33 mouse cellular contexts compared by ENCODE assay signal in genomic region chr8:91176176-91176575, GRCm38 (mm10). TPM values are rescaled to one million over a fixed set of nuclear protein-coding genes. Genes with fewer than 3 reads are reported as not detected.
DNase-seq lines count a peak whose midpoint lies in the region; ATAC-seq and TF ChIP-seq lines count a peak whose summit lies in the region.
"Had no signal": no experiment of that assay in that cellular context is flagged by ENCODE, and none has a peak within 500 bp of the region (broad histone marks: within the 10 kb centered on the region; RNA-seq: fewer than 3 reads in every experiment).

No protein-coding gene starts in this region.

- intact Hi-C loops in heart, postnatal 14 days (cut with DNase I), result no loop called here

- WGBS in bone marrow, adult 2 months, result 38% methylated on average over 14 of the region's 14 CpGs

- ATAC-seq in megakaryocyte progenitor cell, adult 5-6 weeks (replicated peaks; ENCODE audit: poor library complexity), result peak; percentile 86
- ATAC-seq: CD4-positive, CD25-positive, alpha-beta regulatory T cell, adult 4 months; forebrain, embryonic 16.5 days; hindbrain, postnatal 0 days; intestine, embryonic 16.5 days; Patski had no signal

- no peaks in the 10 kb centered on the region for H3K9me3 ChIP-seq in MEL (replicated peaks; ENCODE audit: insufficient read depth, low read length)
- H3K9me3 ChIP-seq: embryonic facial prominence, embryonic 13.5 days; heart, embryonic 15.5 days; hindbrain, embryonic 12.5 days; limb, embryonic 10.5 days; limb, embryonic 15.5 days; megakaryocyte, embryonic 14.5 days; midbrain, embryonic 12.5 days; neural tube, embryonic 13.5 days had no signal

- peak overlapping the region in 1 of 2 experiments; percentile 36; a peak in 1 of 4 replicates for H3K4me3 ChIP-seq in MEL (ENCODE audit: control insufficient read depth in 1 of 2, insufficient read depth in 1 of 2, low read depth in 2 of 2, low read length in 2 of 2)
- peak overlapping the region; percentile 42 for H3K4me3 ChIP-seq in bone marrow, adult 2 months (replicated peaks; ENCODE audit: control insufficient read depth, low read depth, low read length)
- H3K4me3 ChIP-seq: embryonic facial prominence, embryonic 13.5 days; erythroblast, embryonic 14.5 days; gastrocnemius, adult 2 months; heart, embryonic 15.5 days; hindbrain, embryonic 12.5 days; limb, embryonic 10.5 days; limb, embryonic 15.5 days; megakaryocyte, embryonic 14.5 days; midbrain, embryonic 12.5 days; neural tube, embryonic 13.5 days had no signal

- peak; percentile 26 to 48 for DNase-seq in adrenal gland, postnatal 36 days
- DNase-seq in adrenal gland, adult 18-20 months (ENCODE audit: low spot score in 2 of 2), result no peak
- DNase-seq in MEL (ENCODE audit: low read depth, low spot score), result peak; percentile 86
- no peak for DNase-seq in heart, postnatal 14 days
- no peak for DNase-seq in gastrocnemius, postnatal 25 days
- DNase-seq: cerebellum, adult 8-10 months; cerebellum, postnatal 25 days; embryo, embryonic 11 days; gastrocnemius, adult 2 months; heart, postnatal 36 days; kidney, adult 8-10 months; layer of hippocampus, postnatal 36 days; lung, embryonic 14.5 days; spleen, adult 18-20 months; thymus, postnatal 14 days had no signal

- peak; percentile 32 to 68 for TF ChIP-seq EP300 in MEL (IDR thresholded peaks at IDR 0.05; ENCODE audit: low read depth in 1 of 2, low read length in 2 of 2)

- H3K27ac ChIP-seq in MEL (ENCODE audit: control insufficient read depth, low read depth, low read length), result no peak overlapping the region
- 0 out of 2 replicates have a peak overlapping the region, but pooled peaks have one; percentile 4 for H3K27ac ChIP-seq in bone marrow, adult 2 months (ENCODE audit: control insufficient read depth, insufficient read depth, low read depth, low read length, poor library complexity)
- H3K27ac ChIP-seq: embryonic facial prominence, embryonic 13.5 days; gastrocnemius, adult 2 months; heart, embryonic 15.5 days; hindbrain, embryonic 12.5 days; hindbrain, postnatal 0 days; kidney, postnatal 0 days; limb, embryonic 10.5 days; limb, embryonic 15.5 days; liver, embryonic 14.5 days; midbrain, embryonic 12.5 days; neural tube, embryonic 13.5 days had no signal

- TF ChIP-seq CTCF in MEL (IDR thresholded peaks at IDR 0.05 in 2 of 3, conservative IDR thresholded peaks at IDR 0.05 in 1 of 3; ENCODE audit: control insufficient read depth in 1 of 3, insufficient read depth in 1 of 3, low read depth in 2 of 3, low read length in 3 of 3, poor library complexity in 1 of 3, severe bottlenecking in 1 of 3), result no peak
- TF ChIP-seq CTCF in bone marrow, adult 2 months (IDR thresholded peaks at IDR 0.05; ENCODE audit: control insufficient read depth, insufficient read depth, low read length), result no peak

- H3K9ac ChIP-seq in MEL (ENCODE audit: control insufficient read depth, low read depth, low read length, poor library complexity, severe bottlenecking), result peak overlapping the region; percentile 29; the same call in 1 of the 2 replicates
- H3K9ac ChIP-seq: embryonic facial prominence, embryonic 13.5 days; heart, embryonic 15.5 days; hindbrain, embryonic 12.5 days; limb, embryonic 15.5 days; liver, embryonic 14.5 days; lung, embryonic 14.5 days; midbrain, embryonic 12.5 days; neural tube, embryonic 13.5 days had no signal

- H3K36me3 ChIP-seq in MEL (ENCODE audit: control insufficient read depth in 1 of 2, insufficient read depth in 2 of 2, low read length in 2 of 2), result no peaks in the 10 kb centered on the region
- H3K36me3 ChIP-seq: embryonic facial prominence, embryonic 13.5 days; heart, embryonic 15.5 days; hindbrain, embryonic 12.5 days; limb, embryonic 10.5 days; limb, embryonic 15.5 days; midbrain, embryonic 12.5 days; neural tube, embryonic 13.5 days had no signal

- peaks cover 0 to 1% of the 10 kb centered on the region in 2 experiments; a peak in 1 of 4 replicates for H3K27me3 ChIP-seq in MEL (ENCODE audit: control insufficient read depth in 1 of 2, insufficient read depth in 2 of 2, low read length in 2 of 2)
- H3K27me3 ChIP-seq: heart, embryonic 15.5 days; hindbrain, embryonic 12.5 days; limb, embryonic 15.5 days had no signal

- no peak for TF ChIP-seq RAD21 in MEL (IDR thresholded peaks at IDR 0.05; ENCODE audit: low read depth, low read length)

- TF ChIP-seq POLR2A in MEL (IDR thresholded peaks at IDR 0.05; ENCODE audit: control insufficient read depth in 1 of 2, insufficient read depth in 1 of 2, low read depth in 1 of 2, low read length in 2 of 2, poor library complexity in 1 of 2), result no peak
- no peak for TF ChIP-seq POLR2A in bone marrow, adult 2 months (IDR thresholded peaks at IDR 0.05; ENCODE audit: borderline replicate concordance, control insufficient read depth, low read depth, low read length)

- H3K79me2 ChIP-seq in MEL (ENCODE audit: control insufficient read depth, insufficient read depth, low read length, poor library complexity), result no peaks in the 10 kb centered on the region

- no peaks in the 10 kb centered on the region; a peak in 3 of 4 replicates for H3K4me1 ChIP-seq in MEL (ENCODE audit: control insufficient read depth in 1 of 2, insufficient read depth in 2 of 2, low read length in 2 of 2)
- no peaks in the 10 kb centered on the region for H3K4me1 ChIP-seq in bone marrow, adult 2 months (ENCODE audit: control insufficient read depth, insufficient read depth, low read length)
- H3K4me1 ChIP-seq: heart, embryonic 15.5 days had no signal

TF ChIP-seq in MEL, 35 proteins besides CTCF, POLR2A, EP300 and RAD21:
- TF ChIP-seq BHLHE40 (IDR thresholded peaks at IDR 0.05; ENCODE audit: borderline replicate concordance, low read depth, low read length) (peak; percentile 97), ZMIZ1 (IDR thresholded peaks at IDR 0.05; ENCODE audit: low read depth, low read length) (no peak), ETS1 (IDR thresholded peaks at IDR 0.05; ENCODE audit: low read depth, low read length) (peak; percentile 96), SIN3A (IDR thresholded peaks at IDR 0.05; ENCODE audit: low read length) (peak; percentile 77), MAFK (IDR thresholded peaks at IDR 0.05; ENCODE audit: borderline replicate concordance, low read depth, low read length) (no peak), GATA1 (IDR thresholded peaks at IDR 0.05; ENCODE audit: low read depth, low read length) (peak; percentile 80), HCFC1 (IDR thresholded peaks at IDR 0.05; ENCODE audit: low read depth, low read length) (no peak), ELF1 (IDR thresholded peaks at IDR 0.05; ENCODE audit: low read depth, low read length) (peak; percentile 26; the same call in 1 of the 2 replicates), RCOR1 (IDR thresholded peaks at IDR 0.05; ENCODE audit: low read depth, low read length) (peak; percentile 45; the same call in 1 of the 2 replicates), MXI1 (IDR thresholded peaks at IDR 0.05; ENCODE audit: low read depth, low read length) (peak; percentile 55), MYC (IDR thresholded peaks at IDR 0.05; ENCODE audit: low read depth, low read length) (peak; percentile 61; the same call in 1 of the 2 replicates), MYB (IDR thresholded peaks at IDR 0.05; ENCODE audit: low read depth, low read length) (no peak), TBP (IDR thresholded peaks at IDR 0.05; ENCODE audit: low read depth, low read length) (0 out of 2 replicates have a peak, but pooled peaks have one; percentile 44)

RNA-seq across cellular contexts. Expression of gene Aktip, which starts 23.6 kb away (rescaled TPM):
- total RNA-seq in adrenal gland, postnatal 36 days (2021), result 10 to 100 TPM; 40.3 to 45.5 TPM
- 10 to 100 TPM; 45.3 to 50.1 TPM for total RNA-seq in adrenal gland, adult 18-20 months (2021)
- total RNA-seq in MEL (2012; rRNA removed), result 4.4 and 4.6 TPM in 2 replicates
- 1 to 10 TPM in 1 of 2 experiments, not detected in 1; 8.5 TPM for polyA plus RNA-seq in MEL (2012; ENCODE audit: insufficient read depth in 1 of 2, insufficient read length in 2 of 2, low read depth in 1 of 2, low replicate concordance in 2 of 2, missing spikeins in 1 of 2)
- 4.8 and 6.9 TPM in 2 replicates for polyA plus RNA-seq in bone marrow, adult 2 months (2011; ENCODE audit: insufficient read depth, insufficient read length, low replicate concordance, missing spikeins)
- 7.9 and 9.6 TPM in 2 replicates for total RNA-seq in megakaryocyte progenitor cell, adult 5-6 weeks (2015)
- 5.5 and 9.0 TPM in 2 replicates for total RNA-seq in megakaryocyte progenitor cell, adult 5-6 weeks (2017)
- total RNA-seq in heart, postnatal 14 days (2021), result 10 to 100 TPM; 40.1 to 42.0 TPM
- total RNA-seq in gastrocnemius, postnatal 25 days (2021), result 10 to 100 TPM; 33.2 to 38.1 TPM
- polyA plus RNA-seq: erythroblast, embryonic 14.5 days had no signal

Comparison
In these comparisons a context has a peak if more than half of its experiments do, and no peak if none do; other contexts are left out.
1. DNase-seq: peak in adrenal gland, postnatal 36 days (2 of 2) and MEL (single experiment); none in adrenal gland, adult 18-20 months (0 of 2), heart, postnatal 14 days (0 of 2) and gastrocnemius, postnatal 25 days (single experiment).